Mouse (Mus musculus): ENCODE results near the gene Snrpb2.

Snrpb2 gene

DNA sequence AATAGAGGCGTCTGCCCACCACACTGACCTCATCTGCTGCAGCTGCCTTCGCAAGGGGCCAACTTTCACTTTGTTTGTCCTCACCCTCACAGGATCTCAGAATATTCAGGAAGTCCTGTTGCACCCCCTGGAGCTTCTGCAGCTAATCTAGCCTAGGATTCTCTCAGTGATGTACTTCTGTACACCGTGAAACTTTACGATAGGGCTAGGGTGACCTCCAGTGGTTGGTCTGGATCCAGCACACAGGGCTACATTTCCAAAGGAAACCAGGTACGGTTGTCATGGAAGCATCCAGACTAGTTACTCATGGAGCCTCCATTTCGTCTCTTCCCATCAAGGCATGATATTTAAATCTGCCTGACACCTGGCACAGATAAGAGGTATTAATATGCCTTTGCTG lies 30.9 kb downstream of the Snrpb2 start:
- peak; percentile 46 for DNase-seq (ENCODE audit: inconsistent ontology term)

DNA sequence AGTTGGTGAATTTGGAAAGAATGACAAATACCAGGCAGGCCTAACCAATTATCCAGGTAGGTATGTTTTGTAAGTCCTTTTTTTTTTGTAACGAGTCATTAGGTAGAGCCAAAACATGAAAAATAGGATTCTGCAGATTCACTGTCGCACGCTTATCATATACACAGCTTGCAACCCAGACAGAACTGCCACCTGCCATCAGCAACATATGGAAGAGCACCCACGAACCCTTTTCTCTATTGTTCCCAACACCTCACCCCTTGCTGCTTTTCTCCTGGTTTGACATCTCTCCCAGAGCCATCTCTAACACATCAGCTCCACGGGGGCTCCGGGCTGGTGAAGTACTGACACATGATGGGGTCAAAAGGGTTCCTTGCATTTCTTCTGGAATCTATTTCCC lies 31.9 kb downstream of the Snrpb2 start:
- no peak for DNase-seq (ENCODE audit: inconsistent ontology term)

DNA sequence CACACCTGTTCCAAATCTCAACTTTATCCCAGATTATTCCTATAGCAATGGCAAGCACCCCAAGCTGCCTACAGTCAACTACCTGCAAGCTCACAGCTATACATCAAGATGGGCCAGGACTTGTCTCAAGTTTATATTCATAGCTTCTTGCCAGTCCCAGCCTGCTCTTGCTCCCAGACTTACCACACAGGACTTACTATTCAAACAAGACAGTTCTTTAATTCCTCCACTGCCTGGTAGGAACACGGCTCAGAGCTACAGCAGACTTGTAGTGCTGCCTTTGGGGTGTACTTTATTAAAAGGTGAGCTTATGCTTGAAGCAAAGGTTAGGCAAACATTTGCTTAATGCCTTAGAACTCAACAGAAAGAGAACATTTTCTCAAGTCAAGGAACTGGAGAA lies 34.3 kb downstream of the Snrpb2 start:
- no peak for DNase-seq (ENCODE audit: inconsistent ontology term)

DNA sequence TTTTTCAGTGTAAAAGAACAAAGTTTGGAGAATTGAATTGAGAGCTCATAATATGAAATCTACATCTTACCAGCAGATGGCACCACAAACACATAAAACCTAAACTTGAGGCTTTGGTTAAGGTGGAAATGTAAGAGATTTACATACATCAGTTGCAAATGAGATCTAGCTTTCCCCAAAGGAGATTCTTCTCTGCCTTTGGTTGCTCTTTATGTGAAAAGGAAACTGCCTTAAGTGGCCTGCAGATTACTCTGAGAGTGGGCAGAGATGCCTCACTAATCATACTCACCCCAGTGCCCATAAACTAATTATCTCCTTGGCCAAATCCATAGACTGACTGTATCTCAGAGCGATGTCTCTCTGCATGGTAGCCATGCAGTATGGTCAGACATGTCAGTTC lies 51.0 kb downstream of the Snrpb2 start:
- peak; percentile 20 for DNase-seq (ENCODE audit: inconsistent ontology term)

DNA sequence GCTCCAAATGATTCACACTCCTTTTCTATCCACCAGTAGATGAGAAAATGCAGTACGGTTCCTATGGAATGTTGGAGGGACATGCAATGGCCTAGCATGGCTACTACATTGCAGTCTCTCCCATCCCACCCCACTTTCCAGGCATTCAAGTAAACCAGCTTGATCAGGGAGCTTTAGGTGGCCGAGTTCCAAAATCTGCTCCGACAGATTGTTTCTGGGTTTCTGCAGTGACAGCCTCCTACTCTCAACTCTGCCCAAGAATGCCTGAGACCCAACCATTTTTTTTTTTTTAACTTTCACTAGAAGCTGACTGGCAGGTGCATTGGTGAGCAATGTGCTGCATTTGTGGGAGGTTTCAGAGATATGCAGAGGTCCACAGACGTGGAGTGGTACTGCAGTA lies 51.9 kb downstream of the Snrpb2 start:
- DNase-seq (ENCODE audit: inconsistent ontology term) = no peak

DNA sequence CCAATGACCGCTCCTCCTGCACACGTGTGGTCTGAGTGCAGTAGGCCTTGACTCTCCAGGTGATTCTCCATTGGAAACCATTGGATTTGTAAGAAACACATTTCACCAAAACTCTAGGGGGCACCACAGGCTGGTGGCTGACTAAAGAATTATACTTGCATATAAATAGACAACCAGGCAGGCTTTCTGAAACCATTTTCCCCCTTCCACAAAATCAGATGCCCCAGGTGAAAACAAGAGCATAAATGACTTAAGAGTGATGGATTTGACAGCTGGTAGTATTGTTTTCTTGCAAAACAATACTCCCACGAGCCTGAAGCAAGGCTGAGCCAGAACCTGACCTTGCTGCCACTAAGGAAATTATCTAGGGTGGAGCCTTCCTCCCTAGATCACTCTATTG lies 54.6 kb downstream of the Snrpb2 start:
- no peak for DNase-seq (ENCODE audit: inconsistent ontology term)

DNA sequence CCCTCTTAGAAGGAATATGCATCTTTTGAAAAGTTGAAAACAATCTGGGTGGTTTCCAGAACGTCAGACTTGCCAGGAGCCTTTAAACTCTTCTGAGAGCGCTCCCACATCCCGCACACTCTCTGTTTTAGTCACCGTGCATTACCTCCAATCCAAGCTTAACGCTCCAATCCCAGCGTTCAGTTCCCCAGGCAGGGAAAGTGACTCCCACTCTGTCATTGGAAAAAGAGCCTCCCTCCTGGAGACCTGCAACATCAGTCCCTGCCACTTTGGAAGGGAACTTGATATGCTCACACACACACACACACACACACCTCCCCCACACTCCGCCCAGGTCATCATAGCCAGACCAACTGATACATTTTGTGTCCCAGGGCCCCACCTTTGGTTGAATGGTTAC lies 55.4 kb downstream of the Snrpb2 start:
- DNase-seq (ENCODE audit: inconsistent ontology term) = no peak
